Mouse (Mus musculus) urinary bladder, postnatal 4 days (tissue): ENCODE measurements around the gene Wfikkn2.
"Not testable (repeated sequence)": the region's sequence is repeated elsewhere in the genome, so short reads cannot be mapped to it uniquely, and the experiment has no call there.

Experiments used
- DNase-seq, 2 experiments: peaks; one replicate each; pipeline ENCODE4 v3.0.0; 2021 to 2022; ENCODE audit warnings: low spot score in 2 of 2

Gene Wfikkn2

GRCm38 (mm10) chr11:94245955-94246788 lies at the start of gene Wfikkn2:
TSS of gene Wfikkn2 (minus strand) at chr11:94246005.
- DNase-seq, result peak in 1 of 2 experiments; percentile 41

GRCm38 (mm10) chr11:94294996-94295845 lies 49.4 kb upstream of the Wfikkn2 start:
- DNase-seq, result no peak

GRCm38 (mm10) chr11:94290062-94290740 lies 44.4 kb upstream of the Wfikkn2 start:
- DNase-seq, result no peak

GRCm38 (mm10) chr11:94287105-94287504 lies 41.3 kb upstream of the Wfikkn2 start:
- DNase-seq, result no peak

GRCm38 (mm10) chr11:94285886-94286574 lies 40.2 kb upstream of the Wfikkn2 start:
- DNase-seq, result no peak

- no peak for DNase-seq
Observed at GRCm38 (mm10) chr11:94283536-94284099, 37.8 kb upstream of the Wfikkn2 start.

GRCm38 (mm10) chr11:94282291-94282690 lies 36.5 kb upstream of the Wfikkn2 start:
- no peak for DNase-seq

GRCm38 (mm10) chr11:94281199-94282181 lies 35.7 kb upstream of the Wfikkn2 start, which contains the start of gene Gm21885:
TSS of gene Gm21885 (plus strand) at chr11:94281873.
- no peak for DNase-seq

- peak; percentile 80 to 88 for DNase-seq
Observed at GRCm38 (mm10) chr11:94276869-94277337, 31.1 kb upstream of the Wfikkn2 start.

GRCm38 (mm10) chr11:94275686-94276085 lies 29.9 kb upstream of the Wfikkn2 start:
- no peak for DNase-seq

GRCm38 (mm10) chr11:94275226-94275625 lies 29.4 kb upstream of the Wfikkn2 start:
- DNase-seq, result no peak

- DNase-seq, result peak in 1 of 2 experiments; percentile 38
Observed at GRCm38 (mm10) chr11:94274206-94274867, 28.5 kb upstream of the Wfikkn2 start.

GRCm38 (mm10) chr11:94272960-94273927 lies 27.4 kb upstream of the Wfikkn2 start:
- DNase-seq, result no peak

- no peak for DNase-seq
Observed at GRCm38 (mm10) chr11:94271015-94271414, 25.2 kb upstream of the Wfikkn2 start.

GRCm38 (mm10) chr11:94269906-94270305 lies 24.1 kb upstream of the Wfikkn2 start:
- DNase-seq, result no peak

- no peak for DNase-seq
Observed at GRCm38 (mm10) chr11:94268761-94269160, 23.0 kb upstream of the Wfikkn2 start.

- not testable (repeated sequence) for DNase-seq
Observed at GRCm38 (mm10) chr11:94266155-94266554, 20.4 kb upstream of the Wfikkn2 start.
